Mouse (Mus musculus) limb, embryonic 14.5 days (tissue): Measurements from ENCODE around the gene Gcnt1. TPM values are rescaled to one million over a fixed set of nuclear protein-coding genes. Genes with fewer than 3 reads are reported as not detected.
A peak's percentile ranks its signal among the peaks of the same experiment; 100 is the strongest.

Experiments
- ATAC-seq: fragments of 200-750 bp; cut with Nextera tagmentation; 2 replicates; pipeline ENCODE4 v1.8.0; 2017; ENCODE audit warnings: low read depth, moderate number of reproducible peaks, moderate TSS enrichment; ENCODE audit not compliant: low FRiP score
- DNase-seq: peaks from one replicate; pipeline ENCODE4 v3.0.0-alpha.2; 2015; ENCODE audit warnings: low spot score
- H3K27ac ChIP-seq: fragments of 300-500 bp; sonication (generic); replicated peaks from 2 replicates; pipeline ENCODE4 v1.5.1; 2014; ENCODE audit warnings: low read depth, mild to moderate bottlenecking, low read length, moderate library complexity, mixed read lengths
- H3K27me3 ChIP-seq: fragments of 300-500 bp; sonication (generic); 2 replicates; pipeline ENCODE4 v1.6.1; 2014; ENCODE audit warnings: low read length, mixed read lengths; ENCODE audit not compliant: control insufficient read depth, insufficient read depth
- H3K36me3 ChIP-seq: fragments of 300-500 bp; sonication (generic); 2 replicates; pipeline ENCODE4 v1.6.1; 2014; ENCODE audit warnings: mild to moderate bottlenecking, low read length, moderate library complexity, mixed read lengths; ENCODE audit not compliant: control insufficient read depth, insufficient read depth
- H3K4me1 ChIP-seq: fragments of 300-500 bp; sonication (generic); 2 replicates; pipeline ENCODE4 v1.6.1; 2014; ENCODE audit warnings: antibody characterized with exemption, low read length, mixed read lengths; ENCODE audit not compliant: control insufficient read depth, insufficient read depth
- H3K4me2 ChIP-seq: fragments of 300-500 bp; sonication (generic); replicated peaks from 2 replicates; pipeline ENCODE4 v1.6.1; 2014; ENCODE audit warnings: low read depth, mild to moderate bottlenecking, low read length, moderate library complexity; ENCODE audit not compliant: severe bottlenecking
- H3K4me3 ChIP-seq: fragments of 300-500 bp; sonication (generic); replicated peaks from 2 replicates; pipeline ENCODE4 v1.5.1; 2014; ENCODE audit warnings: low read length
- H3K9ac ChIP-seq: fragments of 300-500 bp; sonication (generic); 2 replicates; pipeline ENCODE4 v1.6.1; 2014; ENCODE audit warnings: mild to moderate bottlenecking, low read depth, low read length, moderate library complexity; ENCODE audit not compliant: severe bottlenecking
- H3K9me3 ChIP-seq: fragments of 300-500 bp; sonication (generic); 2 replicates; pipeline ENCODE4 v1.6.1; 2016; ENCODE audit warnings: low read length; ENCODE audit not compliant: control insufficient read depth
- POLR2A ChIP-seq: fragments of 200-500 bp; IDR thresholded peaks from 2 replicates; pipeline ENCODE4 v1.8.0; 2012; ENCODE audit warnings: inconsistent platforms, mild to moderate bottlenecking, moderate library complexity, borderline replicate concordance; ENCODE audit not compliant: insufficient read depth, insufficient read length; ENCODE audit errors: extremely low read depth
- WGBS: fragments of 180-500 bp; shearing (Covaris S2); extraction: QIAGEN DNeasy Blood & Tissue Kit; methylation state at CpG from one replicate; pipeline ENCODE4 v1.1.7; 2014; 5-methylcytosine and 5-hydroxymethylcytosine counted together
- polyA plus RNA-seq, 2 experiments: library from polyadenylated mRNA; depleted of rRNA in 1 of 2; stranded (reverse) in 1 of 2; unstranded in 1 of 2; fragments of >200 nt; fragmentation: Nextera tagmentation in 1 of 2; extraction: Ambion mirVana in 1 of 2; gene quantifications; 2 replicates each; pipeline versions ENCODE4 v1.2.1 to v1.2.3; 2012 to 2014

Gcnt1 gene
- polyA plus RNA-seq, 2 experiments = 3.4 to 5.3 TPM

DNA sequence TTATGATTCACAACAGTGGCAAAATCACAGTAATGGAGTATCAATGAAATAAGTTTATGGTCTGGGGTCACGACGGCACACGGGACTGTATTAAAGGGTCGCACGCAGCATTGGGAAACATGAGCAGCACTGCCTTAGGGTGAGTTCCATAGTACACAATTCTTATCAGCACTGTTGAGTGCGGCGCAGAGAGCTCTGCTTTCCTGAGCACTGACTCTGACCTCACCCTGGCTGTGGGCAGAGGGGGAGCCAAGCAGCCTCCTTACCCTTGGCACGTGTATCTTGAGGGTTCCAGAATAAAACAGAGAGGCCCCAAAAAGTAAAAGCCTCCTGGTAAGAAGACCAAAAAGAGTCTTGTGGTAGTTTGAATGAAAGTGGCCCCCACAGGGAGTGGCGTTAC is 4.1 kb downstream of the Gcnt1 start:
- 88% methylated on average over 9 of the region's 9 CpGs for WGBS
- Histone ChIP-seq H3K9me3 (no peaks in the 10 kb centered on the region), H3K9ac (no peak overlapping the region), H3K4me1 (no peaks in the 10 kb centered on the region), H3K27me3 (no peaks in the 10 kb centered on the region), H3K4me3 (no peak overlapping the region), H3K27ac (no peak overlapping the region), H3K36me3 (no peaks in the 10 kb centered on the region), H3K4me2 (no peak overlapping the region)
- no peak for DNase-seq
- ATAC-seq = no peak
- TF ChIP-seq POLR2A = no peak

DNA sequence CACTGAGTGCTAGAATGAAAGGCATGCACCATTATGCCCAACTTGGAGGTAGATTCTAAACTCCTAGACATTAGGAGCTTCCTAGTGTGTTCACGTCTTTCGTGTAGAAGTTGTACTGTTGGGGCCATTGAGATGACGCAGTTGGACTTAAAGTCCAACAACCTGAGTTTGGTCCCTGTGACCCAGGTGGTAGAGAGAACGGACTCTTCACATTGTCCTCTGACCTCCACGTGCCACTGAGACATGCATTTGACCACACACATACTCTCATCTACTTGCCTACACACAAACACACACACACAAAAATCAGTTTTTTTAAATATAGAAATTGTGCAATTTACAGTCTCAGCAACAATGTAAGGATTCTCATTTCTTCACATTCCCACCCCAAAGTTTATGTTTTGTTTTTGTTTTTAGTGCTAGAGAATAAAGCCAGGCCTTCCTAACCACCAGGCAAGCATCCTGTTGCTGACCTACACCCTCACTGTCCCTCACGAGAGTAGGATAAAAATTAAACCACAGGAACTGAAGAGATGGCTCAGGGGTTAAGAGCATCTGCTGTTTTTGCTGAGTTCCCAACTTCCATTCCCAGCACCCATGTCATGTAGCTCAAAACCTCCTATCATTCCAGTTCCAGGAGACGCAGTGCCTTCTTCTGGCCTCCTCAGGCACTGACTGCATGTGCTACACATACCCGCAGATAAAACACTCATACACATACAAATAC is 6.1 kb downstream of the Gcnt1 start:
- Histone ChIP-seq H3K9me3 (no peaks in the 10 kb centered on the region), H3K4me3 (no peak overlapping the region), H3K27me3 (no peaks in the 10 kb centered on the region), H3K36me3 (no peaks in the 10 kb centered on the region), H3K4me2 (no peak overlapping the region), H3K27ac (no peak overlapping the region), H3K4me1 (no peaks in the 10 kb centered on the region), H3K9ac (no peak overlapping the region)
- no peak for TF ChIP-seq POLR2A
- ATAC-seq (no peak), DNase-seq (no peak)
- WGBS = 88% methylated on average over 8 of the region's 8 CpGs

DNA sequence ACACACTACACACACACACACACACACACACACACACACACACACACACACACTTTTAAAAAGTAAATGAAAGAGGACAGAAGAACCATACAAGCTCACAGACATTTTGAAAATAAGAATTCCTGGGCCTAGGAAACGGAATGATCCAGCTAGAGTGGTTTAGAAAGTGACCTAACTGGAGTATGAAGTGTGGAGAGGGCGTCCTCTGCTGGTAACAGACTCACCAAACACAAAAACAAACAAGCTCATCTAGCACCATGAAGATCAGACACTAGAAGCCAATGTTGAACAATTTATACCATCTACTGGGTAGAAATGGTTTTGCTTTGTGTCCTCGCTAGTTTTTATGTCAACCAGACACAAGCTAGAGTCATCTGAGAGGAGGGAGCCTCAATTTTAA is 7.9 kb downstream of the Gcnt1 start:
- H3K27me3 ChIP-seq = no peaks in the 10 kb centered on the region
- WGBS = 38% methylated on average over 3 of the region's 3 CpGs
- no peaks in the 10 kb centered on the region for H3K4me1 ChIP-seq
- no peaks in the 10 kb centered on the region for H3K36me3 ChIP-seq
- no peak overlapping the region for H3K9ac ChIP-seq
- no peak overlapping the region for H3K4me3 ChIP-seq
- ATAC-seq (no peak), DNase-seq (peak; percentile 18)
- H3K9me3 ChIP-seq = no peaks in the 10 kb centered on the region
- H3K4me2 ChIP-seq = no peak overlapping the region
- H3K27ac ChIP-seq = no peak overlapping the region
- TF ChIP-seq POLR2A = no peak

DNA sequence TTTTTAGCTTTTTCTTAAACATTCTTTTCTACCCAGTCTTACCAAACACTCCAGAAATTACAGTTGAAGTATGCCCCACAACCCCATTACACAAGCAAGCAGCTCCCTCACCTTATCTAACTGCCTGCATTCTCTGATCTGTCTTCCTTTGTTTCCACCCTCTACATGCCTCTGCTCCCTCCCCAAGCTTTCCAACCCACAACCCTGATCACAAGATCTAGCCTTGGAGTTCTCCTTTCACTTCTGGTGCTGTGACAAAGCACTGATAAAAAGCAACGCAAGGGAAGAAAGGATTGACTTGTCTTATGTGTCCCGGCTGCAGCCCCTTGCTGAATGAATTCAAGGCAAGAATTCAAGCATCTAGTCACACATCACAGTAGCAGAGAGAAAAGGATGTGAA is 11.5 kb downstream of the Gcnt1 start:
- H3K9me3 ChIP-seq = no peaks in the 10 kb centered on the region

DNA sequence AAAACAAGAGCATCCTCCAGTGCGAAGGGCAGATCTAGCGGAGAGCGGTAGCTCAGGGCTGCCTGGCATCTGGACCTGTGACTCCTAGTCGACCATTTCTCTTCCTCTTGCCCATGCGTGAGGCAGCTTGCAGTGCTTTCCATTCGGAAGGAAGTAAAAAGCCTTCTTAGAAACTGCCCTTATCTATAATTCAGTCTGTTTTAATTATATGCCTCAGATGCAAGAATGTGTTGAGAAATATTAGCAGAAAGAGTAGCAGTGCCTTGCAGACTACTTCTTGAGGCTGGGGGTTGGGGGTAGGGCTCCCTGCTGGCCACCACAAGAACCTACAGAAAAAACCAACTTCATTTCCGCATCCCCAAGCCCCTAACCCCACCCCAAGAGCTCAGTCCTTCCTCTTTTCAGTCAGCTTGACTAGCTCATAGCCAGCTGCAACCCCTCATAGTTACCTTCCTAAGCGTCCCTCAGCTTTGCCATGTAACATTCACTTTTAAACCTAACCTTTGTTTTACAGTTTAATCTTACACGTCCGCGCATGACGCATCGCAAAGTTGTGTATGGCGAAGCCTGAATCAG is 13.2 kb downstream of the Gcnt1 start:
- DNase-seq (no peak), ATAC-seq (no peak)
- H3K4me3 ChIP-seq = no peak overlapping the region
- no peak overlapping the region for H3K27ac ChIP-seq
- H3K36me3 ChIP-seq = no peaks in the 10 kb centered on the region
- no peak for TF ChIP-seq POLR2A
- H3K9ac ChIP-seq = no peak overlapping the region
- no peaks in the 10 kb centered on the region for H3K9me3 ChIP-seq
- no peaks in the 10 kb centered on the region for H3K4me1 ChIP-seq
- WGBS = 79% methylated on average over 14 of the region's 14 CpGs
- H3K27me3 ChIP-seq = no peaks in the 10 kb centered on the region
- no peak overlapping the region for H3K4me2 ChIP-seq

More for the DNA sequence above, 11.5 kb downstream of the Gcnt1 start:
- Histone ChIP-seq H3K4me2 (no peak overlapping the region), H3K4me1 (no peaks in the 10 kb centered on the region), H3K27ac (no peak overlapping the region), H3K27me3 (no peaks in the 10 kb centered on the region), H3K9ac (no peak overlapping the region), H3K36me3 (no peaks in the 10 kb centered on the region), H3K4me3 (no peak overlapping the region)
- ATAC-seq (no peak), DNase-seq (no peak)
- TF ChIP-seq POLR2A = no peak
- 85% methylated on average over 2 of the region's 2 CpGs for WGBS

DNA sequence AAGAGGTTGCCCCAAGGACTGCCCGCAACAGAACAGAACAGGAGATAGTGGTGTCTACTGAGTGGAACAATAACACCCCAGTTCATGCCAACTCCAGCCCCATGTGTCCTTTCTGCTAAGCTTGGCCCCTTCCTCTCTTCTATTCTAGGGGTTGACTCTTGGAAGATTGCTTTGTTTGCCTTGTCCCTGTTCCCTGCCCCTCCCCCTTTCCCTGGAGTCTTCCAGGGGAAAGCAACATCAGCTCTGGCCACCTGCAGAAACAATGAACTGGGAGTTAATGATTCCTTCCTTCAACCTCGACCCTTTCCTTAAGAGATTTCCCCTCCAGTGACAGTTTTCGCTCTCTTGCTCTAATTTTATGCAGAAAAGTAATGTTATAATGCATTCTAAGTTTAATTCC is 15.3 kb downstream of the Gcnt1 start:
- H3K9ac ChIP-seq = no peak overlapping the region
- 64% methylated on average over 3 of the region's 3 CpGs for WGBS
- H3K27me3 ChIP-seq = no peaks in the 10 kb centered on the region
- no peaks in the 10 kb centered on the region for H3K36me3 ChIP-seq
- H3K4me1 ChIP-seq = no peaks in the 10 kb centered on the region
- no peak overlapping the region for H3K4me3 ChIP-seq
- H3K4me2 ChIP-seq = no peak overlapping the region
- no peaks in the 10 kb centered on the region for H3K9me3 ChIP-seq
- DNase-seq (no peak), ATAC-seq (no peak)
- TF ChIP-seq POLR2A = no peak
- no peak overlapping the region for H3K27ac ChIP-seq
